Mouse (Mus musculus): Measurements from ENCODE around the gene Atp7b. TPM values are rescaled to one million over a fixed set of nuclear protein-coding genes. Genes with fewer than 3 reads are reported as not detected.

Atp7b gene
- polyA plus RNA-seq (2015; fragmentation: Nextera tagmentation; extraction: Ambion mirVana): 2.6 and 3.0 TPM in 2 replicates

- Histone ChIP-seq H3K27ac (ENCODE audit: low read length) (peak within 1 kb of the TSS; percentile 72; the same call in 1 of the 2 replicates), H3K4me3 (ENCODE audit: low read length) (peak within 1 kb of the TSS; percentile 81), H3K9ac (ENCODE audit: low read length) (peak within 1 kb of the TSS; percentile 73), H3K27me3 (ENCODE audit: control insufficient read depth, insufficient read depth, low read depth, low read length) (peaks cover 18% of the 10 kb centered on the region), H3K4me2 (ENCODE audit: low read depth, low read length) (peak within 1 kb of the TSS; percentile 98), H3K9me3 (ENCODE audit: control insufficient read depth, low read length) (no peaks in the 10 kb centered on the region), H3K36me3 (ENCODE audit: control insufficient read depth, insufficient read depth, low read length) (peaks cover 6% of the 10 kb centered on the region), H3K4me1 (replicated peaks; ENCODE audit: control insufficient read depth, insufficient read depth, low read length) (0 out of 2 replicates have a peak, but pooled peaks cover 5% of the 10 kb centered on the region)
- WGBS: under 1% methylated on average over 42 of the region's 46 CpGs
- peak; percentile 82 for ATAC-seq (ENCODE audit: low read depth)
Observed at GRCm38 (mm10) chr8:22059821-22060445, at the start of gene Atp7b. Gene Atp7b, minus strand, starts transcription at chr8:22060305.

DNA sequence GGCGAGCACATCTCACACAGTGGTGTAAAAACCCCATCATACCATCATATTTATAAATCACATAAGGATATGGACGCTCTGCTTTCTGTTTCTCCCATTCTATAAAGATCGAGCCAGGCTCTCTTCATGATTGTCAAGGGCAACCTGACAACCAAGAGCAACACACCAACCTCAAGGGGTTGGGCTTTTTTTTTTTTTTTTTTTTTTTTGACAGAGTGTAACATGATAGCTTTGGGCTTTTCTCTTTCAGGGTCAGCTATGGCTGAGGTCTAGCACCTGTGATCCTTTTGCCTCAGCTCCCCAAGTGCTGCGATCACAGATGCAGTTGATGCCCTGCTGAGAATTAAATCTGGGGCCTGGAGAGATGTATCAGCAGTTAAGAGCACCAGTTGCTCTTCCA is 46.9 kb upstream of the Atp7b start:
- Histone ChIP-seq H3K36me3 (ENCODE audit: control insufficient read depth, insufficient read depth, low read length) (no peaks in the 10 kb centered on the region), H3K9me3 (ENCODE audit: control insufficient read depth, low read length) (no peaks in the 10 kb centered on the region), H3K4me2 (ENCODE audit: low read depth, low read length) (no peak overlapping the region), H3K4me3 (ENCODE audit: low read length) (no peak overlapping the region), H3K4me1 (replicated peaks; ENCODE audit: control insufficient read depth, insufficient read depth, low read length) (no peaks in the 10 kb centered on the region), H3K27ac (ENCODE audit: low read length) (no peak overlapping the region), H3K9ac (ENCODE audit: low read length) (no peak overlapping the region), H3K27me3 (ENCODE audit: control insufficient read depth, insufficient read depth, low read depth, low read length) (no peaks in the 10 kb centered on the region)
- ATAC-seq (ENCODE audit: low read depth): no peak
- WGBS: 57% methylated on average over 4 of the region's 4 CpGs

DNA sequence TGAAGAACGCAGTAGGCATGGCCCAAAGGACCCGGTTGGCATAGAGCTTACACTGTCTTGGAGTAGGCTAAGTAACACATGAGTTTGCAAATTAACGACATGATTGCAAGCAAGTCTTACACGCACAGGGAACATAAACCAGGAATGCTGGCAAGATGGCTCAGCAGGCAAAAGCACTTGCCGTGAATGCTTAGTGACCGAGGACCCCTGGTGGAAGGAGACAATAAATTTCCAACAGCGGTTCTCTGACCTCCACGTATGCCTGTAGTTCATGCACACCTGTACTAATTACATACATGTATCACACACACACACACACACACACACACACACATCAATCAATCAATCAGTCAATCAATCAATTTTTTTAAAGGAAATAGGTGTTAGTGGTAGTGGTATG is 31.5 kb upstream of the Atp7b start:
- no peaks in the 10 kb centered on the region for H3K4me1 ChIP-seq (replicated peaks; ENCODE audit: control insufficient read depth, insufficient read depth, low read length)
- 48% methylated on average over 8 of the region's 8 CpGs for WGBS
- no peak for ATAC-seq (ENCODE audit: low read depth)
- H3K9me3 ChIP-seq (ENCODE audit: control insufficient read depth, low read length): no peaks in the 10 kb centered on the region
- no peak overlapping the region for H3K9ac ChIP-seq (ENCODE audit: low read length)
- H3K4me3 ChIP-seq (ENCODE audit: low read length): no peak overlapping the region
- no peaks in the 10 kb centered on the region for H3K36me3 ChIP-seq (ENCODE audit: control insufficient read depth, insufficient read depth, low read length)
- H3K4me2 ChIP-seq (ENCODE audit: low read depth, low read length): no peak overlapping the region
- H3K27me3 ChIP-seq (ENCODE audit: control insufficient read depth, insufficient read depth, low read depth, low read length): no peaks in the 10 kb centered on the region
- H3K27ac ChIP-seq (ENCODE audit: low read length): no peak overlapping the region

DNA sequence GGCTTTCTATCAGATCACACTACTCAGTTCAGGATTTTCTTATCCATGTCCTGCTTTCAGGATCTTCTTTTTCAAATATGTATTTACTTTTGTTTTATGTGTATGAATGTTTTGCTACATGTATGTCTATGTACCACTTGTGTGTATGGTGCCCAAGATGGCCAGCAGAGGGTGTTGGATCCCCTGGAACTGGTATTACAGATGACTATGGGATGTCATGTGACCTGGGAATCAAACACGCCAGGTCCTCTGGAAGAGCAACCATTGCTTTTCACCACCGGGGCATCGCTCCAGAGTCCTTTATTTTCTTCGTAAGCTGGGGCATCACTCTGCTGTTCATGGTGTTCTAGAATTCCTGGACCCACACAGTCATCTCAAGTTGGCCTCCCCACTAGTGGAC is 29.1 kb upstream of the Atp7b start:
- Histone ChIP-seq H3K4me3 (ENCODE audit: low read length) (no peak overlapping the region), H3K9ac (ENCODE audit: low read length) (no peak overlapping the region), H3K4me1 (replicated peaks; ENCODE audit: control insufficient read depth, insufficient read depth, low read length) (no peaks in the 10 kb centered on the region), H3K27me3 (ENCODE audit: control insufficient read depth, insufficient read depth, low read depth, low read length) (no peaks in the 10 kb centered on the region), H3K27ac (ENCODE audit: low read length) (no peak overlapping the region), H3K36me3 (ENCODE audit: control insufficient read depth, insufficient read depth, low read length) (no peaks in the 10 kb centered on the region), H3K9me3 (ENCODE audit: control insufficient read depth, low read length) (no peaks in the 10 kb centered on the region), H3K4me2 (ENCODE audit: low read depth, low read length) (no peak overlapping the region)
- WGBS: 89% methylated on average over 4 of the region's 4 CpGs
- no peak for ATAC-seq (ENCODE audit: low read depth)

- H3K9me3 ChIP-seq (ENCODE audit: control insufficient read depth, low read length): no peaks in the 10 kb centered on the region
- H3K4me3 ChIP-seq (ENCODE audit: low read length): no peak overlapping the region
- no peaks in the 10 kb centered on the region for H3K4me1 ChIP-seq (replicated peaks; ENCODE audit: control insufficient read depth, insufficient read depth, low read length)
- no peak for ATAC-seq (ENCODE audit: low read depth)
- no peak overlapping the region for H3K27ac ChIP-seq (ENCODE audit: low read length)
- H3K9ac ChIP-seq (ENCODE audit: low read length): no peak overlapping the region
- H3K27me3 ChIP-seq (ENCODE audit: control insufficient read depth, insufficient read depth, low read depth, low read length): no peaks in the 10 kb centered on the region
- WGBS: 66% methylated on average over 9 of the region's 9 CpGs
- no peaks in the 10 kb centered on the region for H3K36me3 ChIP-seq (ENCODE audit: control insufficient read depth, insufficient read depth, low read length)
- no peak overlapping the region for H3K4me2 ChIP-seq (ENCODE audit: low read depth, low read length)
Observed at GRCm38 (mm10) chr8:22079313-22080007, 19.4 kb upstream of the Atp7b start.

DNA sequence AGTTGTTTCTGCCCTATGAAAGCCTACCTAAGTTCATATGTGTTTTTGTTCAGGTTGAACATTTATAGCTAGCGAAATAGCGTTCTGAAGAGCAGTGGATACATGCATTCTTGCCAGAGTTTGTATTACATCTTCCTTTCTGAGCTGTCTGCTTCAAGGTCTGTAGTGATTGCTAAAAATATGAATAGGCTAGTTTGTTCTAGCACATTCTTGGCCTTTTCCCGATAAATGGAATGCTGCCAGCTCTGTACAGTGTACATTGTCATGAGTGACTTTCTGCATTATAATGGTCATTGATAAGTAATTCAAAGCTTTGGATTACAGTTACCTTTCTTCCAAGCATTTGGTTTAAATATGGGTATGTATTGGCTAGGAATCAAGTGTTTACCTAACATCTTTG is 1.0 kb upstream of the Atp7b start:
- Histone ChIP-seq H3K4me1 (replicated peaks; ENCODE audit: control insufficient read depth, insufficient read depth, low read length) (0 out of 2 replicates have a peak, but pooled peaks cover 5% of the 10 kb centered on the region), H3K27me3 (ENCODE audit: control insufficient read depth, insufficient read depth, low read depth, low read length) (peaks cover 18% of the 10 kb centered on the region), H3K4me2 (ENCODE audit: low read depth, low read length) (peak overlapping the region; percentile 98), H3K36me3 (ENCODE audit: control insufficient read depth, insufficient read depth, low read length) (peaks cover 18% of the 10 kb centered on the region), H3K27ac (ENCODE audit: low read length) (no peak overlapping the region), H3K9ac (ENCODE audit: low read length) (peak overlapping the region; percentile 69), H3K4me3 (ENCODE audit: low read length) (peak overlapping the region; percentile 81), H3K9me3 (ENCODE audit: control insufficient read depth, low read length) (no peaks in the 10 kb centered on the region)
- WGBS: 2% methylated on average over 3 of the region's 3 CpGs
- no peak for ATAC-seq (ENCODE audit: low read depth)

DNA sequence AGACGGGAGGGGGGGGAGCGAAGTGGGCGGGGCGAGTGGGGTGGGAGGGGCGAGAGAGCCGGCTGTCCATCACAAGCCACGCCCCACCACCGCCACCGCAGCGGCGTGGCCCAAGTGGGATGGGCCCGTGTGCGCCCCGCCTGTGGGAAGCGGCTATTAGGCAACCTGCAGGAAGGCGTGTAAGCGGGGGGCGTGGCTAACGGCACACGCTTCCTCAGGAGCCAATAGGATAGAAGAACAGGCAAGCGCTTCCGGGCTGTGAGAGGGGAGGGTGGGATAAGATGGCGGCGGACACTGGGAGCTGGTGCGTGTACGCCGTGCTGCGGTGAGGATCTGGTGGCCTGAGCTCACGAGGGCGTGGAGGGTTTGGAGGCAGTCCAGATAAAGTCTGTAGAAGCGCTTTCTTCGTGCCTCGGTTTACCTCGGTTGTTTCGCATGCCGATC is 363 bp upstream of the Atp7b start, which contains the start of gene Alg11:
TSS of gene Alg11 (plus strand) at position 276 of the 444 bp plus-strand sequence.
- peak within 1 kb of the TSS; percentile 81 for H3K4me3 ChIP-seq (ENCODE audit: low read length)
- H3K9me3 ChIP-seq (ENCODE audit: control insufficient read depth, low read length): no peaks in the 10 kb centered on the region
- H3K36me3 ChIP-seq (ENCODE audit: control insufficient read depth, insufficient read depth, low read length): peaks cover 12% of the 10 kb centered on the region
- H3K27me3 ChIP-seq (ENCODE audit: control insufficient read depth, insufficient read depth, low read depth, low read length): peaks cover 18% of the 10 kb centered on the region
- H3K27ac ChIP-seq (ENCODE audit: low read length): peak within 1 kb of the TSS; percentile 72; the same call in 1 of the 2 replicates
- H3K4me1 ChIP-seq (replicated peaks; ENCODE audit: control insufficient read depth, insufficient read depth, low read length): 0 out of 2 replicates have a peak, but pooled peaks cover 5% of the 10 kb centered on the region
- peak within 1 kb of the TSS; percentile 73 for H3K9ac ChIP-seq (ENCODE audit: low read length)
- WGBS: under 1% methylated on average over 32 of the region's 36 CpGs
- peak; percentile 100 for ATAC-seq (ENCODE audit: low read depth)
- peak within 1 kb of the TSS; percentile 98 for H3K4me2 ChIP-seq (ENCODE audit: low read depth, low read length)

DNA sequence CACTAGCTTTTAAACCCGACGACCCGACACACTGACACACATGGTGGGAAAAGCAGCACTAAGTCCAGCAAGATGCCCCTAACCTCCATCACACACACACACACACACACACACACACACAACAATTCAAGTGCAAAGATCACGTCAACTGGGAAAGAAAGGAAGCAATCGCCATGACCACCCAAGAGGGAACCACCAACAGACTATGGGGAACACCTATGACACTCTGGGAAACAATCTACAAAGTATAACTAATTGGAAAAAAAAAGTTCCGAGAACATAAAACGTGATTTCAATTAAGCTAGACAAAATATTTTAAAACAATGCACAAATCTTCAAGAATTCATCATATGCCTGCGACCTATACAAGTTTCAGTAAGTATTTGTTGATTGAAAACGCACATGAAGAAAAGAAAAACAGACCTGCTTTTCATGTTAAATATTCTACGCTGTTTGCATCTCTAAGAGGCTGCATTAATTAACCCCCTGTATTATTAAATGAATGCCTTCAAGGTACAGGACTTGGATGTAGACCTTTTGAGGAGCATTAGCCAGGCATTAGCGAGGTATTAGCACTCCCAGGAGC is 859 bp downstream of the Atp7b start:
- no peak for ATAC-seq (ENCODE audit: low read depth)
- peak overlapping the region; percentile 98 for H3K4me2 ChIP-seq (ENCODE audit: low read depth, low read length)
- H3K36me3 ChIP-seq (ENCODE audit: control insufficient read depth, insufficient read depth, low read length): peaks cover 5% of the 10 kb centered on the region; the same call in 1 of the 2 replicates
- H3K4me1 ChIP-seq (replicated peaks; ENCODE audit: control insufficient read depth, insufficient read depth, low read length): 0 out of 2 replicates have a peak, but pooled peaks cover 5% of the 10 kb centered on the region
- no peaks in the 10 kb centered on the region for H3K9me3 ChIP-seq (ENCODE audit: control insufficient read depth, low read length)
- peak overlapping the region; percentile 81 for H3K4me3 ChIP-seq (ENCODE audit: low read length)
- H3K9ac ChIP-seq (ENCODE audit: low read length): peak overlapping the region; percentile 73
- no peak overlapping the region for H3K27ac ChIP-seq (ENCODE audit: low read length)
- peaks cover 18% of the 10 kb centered on the region for H3K27me3 ChIP-seq (ENCODE audit: control insufficient read depth, insufficient read depth, low read depth, low read length)
- WGBS: 45% methylated on average over 11 of the region's 11 CpGs

GRCm38 (mm10) chr8:22058368-22058767 is 1.7 kb downstream of the Atp7b start:
- Histone ChIP-seq H3K9ac (ENCODE audit: low read length) (no peak overlapping the region), H3K4me1 (replicated peaks; ENCODE audit: control insufficient read depth, insufficient read depth, low read length) (0 out of 2 replicates have a peak, but pooled peaks cover 5% of the 10 kb centered on the region), H3K4me3 (ENCODE audit: low read length) (no peak overlapping the region), H3K27ac (ENCODE audit: low read length) (no peak overlapping the region), H3K36me3 (ENCODE audit: control insufficient read depth, insufficient read depth, low read length) (peaks cover under 1% of the 10 kb centered on the region; the same call in 1 of the 2 replicates), H3K4me2 (ENCODE audit: low read depth, low read length) (no peak overlapping the region), H3K27me3 (ENCODE audit: control insufficient read depth, insufficient read depth, low read depth, low read length) (peaks cover 18% of the 10 kb centered on the region), H3K9me3 (ENCODE audit: control insufficient read depth, low read length) (no peaks in the 10 kb centered on the region)
- 62% methylated on average over 9 of the region's 9 CpGs for WGBS
- ATAC-seq (ENCODE audit: low read depth): no peak
